Mouse (Mus musculus) limb, embryonic 14.5 days (tissue): ENCODE measurements at regions not wholly inside any gene's neighbourhood (a gene's known extent, or its start where the extent isn't known, plus 50 kb on each side); places are given as distances from the start of the nearest gene placed in this dataset.

Experiments used
- ATAC-seq: fragments of 200-750 bp; cut with Nextera tagmentation; 2 replicates; pipeline ENCODE4 v1.8.0; 2017; ENCODE audit warnings: low read depth, moderate number of reproducible peaks, moderate TSS enrichment; ENCODE audit not compliant: low FRiP score
- DNase-seq: peaks from one replicate; pipeline ENCODE4 v3.0.0-alpha.2; 2015; ENCODE audit warnings: low spot score
- H3K27ac ChIP-seq: fragments of 300-500 bp; sonication (generic); replicated peaks from 2 replicates; pipeline ENCODE4 v1.5.1; 2014; ENCODE audit warnings: low read depth, mild to moderate bottlenecking, low read length, moderate library complexity, mixed read lengths
- H3K27me3 ChIP-seq: fragments of 300-500 bp; sonication (generic); 2 replicates; pipeline ENCODE4 v1.6.1; 2014; ENCODE audit warnings: low read length, mixed read lengths; ENCODE audit not compliant: control insufficient read depth, insufficient read depth
- H3K36me3 ChIP-seq: fragments of 300-500 bp; sonication (generic); 2 replicates; pipeline ENCODE4 v1.6.1; 2014; ENCODE audit warnings: mild to moderate bottlenecking, low read length, moderate library complexity, mixed read lengths; ENCODE audit not compliant: control insufficient read depth, insufficient read depth
- H3K4me1 ChIP-seq: fragments of 300-500 bp; sonication (generic); 2 replicates; pipeline ENCODE4 v1.6.1; 2014; ENCODE audit warnings: antibody characterized with exemption, low read length, mixed read lengths; ENCODE audit not compliant: control insufficient read depth, insufficient read depth
- H3K4me2 ChIP-seq: fragments of 300-500 bp; sonication (generic); replicated peaks from 2 replicates; pipeline ENCODE4 v1.6.1; 2014; ENCODE audit warnings: low read depth, mild to moderate bottlenecking, low read length, moderate library complexity; ENCODE audit not compliant: severe bottlenecking
- H3K4me3 ChIP-seq: fragments of 300-500 bp; sonication (generic); replicated peaks from 2 replicates; pipeline ENCODE4 v1.5.1; 2014; ENCODE audit warnings: low read length
- H3K9ac ChIP-seq: fragments of 300-500 bp; sonication (generic); 2 replicates; pipeline ENCODE4 v1.6.1; 2014; ENCODE audit warnings: mild to moderate bottlenecking, low read depth, low read length, moderate library complexity; ENCODE audit not compliant: severe bottlenecking
- H3K9me3 ChIP-seq: fragments of 300-500 bp; sonication (generic); 2 replicates; pipeline ENCODE4 v1.6.1; 2016; ENCODE audit warnings: low read length; ENCODE audit not compliant: control insufficient read depth
- POLR2A ChIP-seq: fragments of 200-500 bp; IDR thresholded peaks from 2 replicates; pipeline ENCODE4 v1.8.0; 2012; ENCODE audit warnings: inconsistent platforms, mild to moderate bottlenecking, moderate library complexity, borderline replicate concordance; ENCODE audit not compliant: insufficient read depth, insufficient read length; ENCODE audit errors: extremely low read depth
- WGBS: fragments of 180-500 bp; shearing (Covaris S2); extraction: QIAGEN DNeasy Blood & Tissue Kit; methylation state at CpG from one replicate; pipeline ENCODE4 v1.1.7; 2014; 5-methylcytosine and 5-hydroxymethylcytosine counted together

DNA sequence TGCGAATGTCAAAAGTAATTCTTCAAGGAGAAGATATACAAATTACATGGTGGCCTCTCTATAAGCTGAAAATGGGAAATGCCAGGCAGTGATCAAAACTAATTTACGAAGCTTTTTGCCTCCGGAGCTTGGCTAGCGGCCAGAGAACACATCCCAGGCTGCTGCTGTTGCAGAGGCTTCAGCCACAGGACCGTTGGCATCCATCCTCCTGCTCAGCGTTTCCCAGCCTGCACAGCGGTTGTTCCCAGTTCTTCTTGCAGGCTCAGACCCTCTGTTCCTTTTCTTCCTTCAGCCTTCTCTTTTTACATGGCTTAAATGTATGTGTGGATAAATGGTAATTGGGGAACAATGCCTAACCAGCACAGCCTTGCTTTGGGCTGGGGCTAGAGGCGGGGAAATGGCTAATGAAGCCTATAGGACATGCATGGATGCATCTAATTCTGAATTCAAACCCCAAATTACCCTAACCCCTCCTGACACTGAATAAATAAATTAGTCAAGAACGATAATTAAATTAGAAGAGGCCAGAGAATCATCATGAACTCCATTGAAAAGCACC, 54.9 kb upstream of the Tnrc6a start:
- H3K9me3 ChIP-seq = no peaks in the 10 kb centered on the region
- H3K27ac ChIP-seq = no peak overlapping the region
- no peak overlapping the region for H3K4me3 ChIP-seq
- H3K4me1 ChIP-seq = peaks cover 2% of the 10 kb centered on the region; the same call in 1 of the 2 replicates
- H3K4me2 ChIP-seq = no peak overlapping the region
- H3K9ac ChIP-seq = no peak overlapping the region
- no peaks in the 10 kb centered on the region for H3K36me3 ChIP-seq
- ATAC-seq = no peak
- WGBS = 39% methylated on average over 9 of the region's 9 CpGs
- H3K27me3 ChIP-seq = no peaks in the 10 kb centered on the region
- peak; percentile 34 for DNase-seq
- no peak for TF ChIP-seq POLR2A

DNA sequence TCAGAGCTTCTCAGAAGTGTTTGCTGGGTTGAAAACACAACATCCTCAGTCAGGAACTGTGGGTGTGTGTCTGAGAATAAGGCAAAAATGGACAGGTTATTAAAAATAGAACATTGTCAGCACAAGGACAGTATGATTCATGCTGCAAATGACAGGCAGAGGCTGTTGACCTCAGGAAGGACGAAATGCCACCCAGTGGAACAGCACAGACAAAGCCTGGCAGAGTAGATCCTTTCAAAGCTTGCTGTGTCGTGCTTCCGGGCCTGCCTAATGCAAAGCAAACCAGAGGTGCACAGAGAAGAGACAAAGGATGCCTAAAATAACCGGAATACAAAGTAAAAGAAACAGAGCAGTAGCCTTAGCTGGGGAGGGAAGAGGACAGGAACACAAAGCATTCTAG, 54.4 kb upstream of the Tnrc6a start:
- no peak for DNase-seq
- 74% methylated on average over 4 of the region's 4 CpGs for WGBS
- H3K4me3 ChIP-seq = no peak overlapping the region
- ATAC-seq = no peak
- H3K27me3 ChIP-seq = no peaks in the 10 kb centered on the region
- H3K9ac ChIP-seq = no peak overlapping the region
- no peak overlapping the region for H3K4me2 ChIP-seq
- H3K9me3 ChIP-seq = no peaks in the 10 kb centered on the region
- TF ChIP-seq POLR2A = no peak
- H3K4me1 ChIP-seq = peaks cover 2% of the 10 kb centered on the region; the same call in 1 of the 2 replicates
- no peak overlapping the region for H3K27ac ChIP-seq
- H3K36me3 ChIP-seq = no peaks in the 10 kb centered on the region

DNA sequence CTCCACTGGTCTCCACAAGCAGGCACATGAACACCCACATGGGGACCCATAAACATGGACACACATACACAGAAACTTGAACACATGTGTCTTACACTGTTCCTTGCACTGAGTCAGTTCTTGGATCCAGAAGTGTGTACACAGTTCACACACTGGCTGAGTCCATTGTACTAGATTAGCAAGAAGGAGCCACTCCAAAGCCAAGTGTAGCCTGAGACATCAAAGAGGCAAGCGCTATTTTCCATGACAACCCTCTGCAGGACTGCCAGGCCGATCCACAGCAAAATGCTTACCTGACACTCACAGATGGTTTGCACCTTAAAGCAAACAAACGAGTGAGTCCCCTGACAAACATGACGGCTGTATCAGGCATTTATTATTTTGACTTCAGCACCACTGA, 52.8 kb upstream of the Tnrc6a start:
- Histone ChIP-seq H3K4me3 (no peak overlapping the region), H3K27ac (no peak overlapping the region), H3K4me1 (peaks cover 2% of the 10 kb centered on the region; the same call in 1 of the 2 replicates), H3K4me2 (no peak overlapping the region), H3K9ac (no peak overlapping the region), H3K9me3 (no peaks in the 10 kb centered on the region), H3K27me3 (no peaks in the 10 kb centered on the region), H3K36me3 (no peaks in the 10 kb centered on the region)
- ATAC-seq (no peak), DNase-seq (no peak)
- TF ChIP-seq POLR2A = no peak
- 52% methylated on average over 4 of the region's 4 CpGs for whole genome bisulfite sequencing
